Mouse (Mus musculus) thymus, adult 2 months (tissue): ENCODE measurements around the gene Srgap2. TPM values are rescaled to one million over a fixed set of nuclear protein-coding genes. Genes with fewer than 3 reads are reported as not detected.

ENCODE experiments used
- DNase-seq: peaks from one replicate; pipeline ENCODE4 v3.0.0; 2021
- H3K27ac ChIP-seq: fragments of 200-500 bp; 2 replicates; pipeline ENCODE4 v1.5.1; 2012; ENCODE audit warnings: low read length, control low read depth; ENCODE audit not compliant: control insufficient read depth, insufficient read depth
- H3K27me3 ChIP-seq: fragments of 200-500 bp; 2 replicates; pipeline ENCODE4 v1.6.1; 2012; ENCODE audit warnings: mild to moderate bottlenecking, low read length, moderate library complexity, mixed read lengths; ENCODE audit not compliant: control insufficient read depth, insufficient read depth
- H3K36me3 ChIP-seq: fragments of 200-500 bp; 2 replicates; pipeline ENCODE4 v1.6.1; 2012; ENCODE audit warnings: mild to moderate bottlenecking, low read length, moderate library complexity; ENCODE audit not compliant: control insufficient read depth, insufficient read depth
- H3K4me1 ChIP-seq: fragments of 200-500 bp; replicated peaks from 2 replicates; pipeline ENCODE4 v1.6.1; 2012; ENCODE audit warnings: low read length; ENCODE audit not compliant: control insufficient read depth, insufficient read depth
- H3K4me3 ChIP-seq: fragments of 200-500 bp; 2 replicates; pipeline ENCODE4 v1.5.1; 2012; ENCODE audit warnings: mild to moderate bottlenecking, low read length, control low read depth, moderate library complexity; ENCODE audit not compliant: control insufficient read depth, insufficient read depth
- CTCF ChIP-seq: fragments of 200-500 bp; IDR thresholded peaks from 2 replicates; pipeline ENCODE4 v1.5.1; 2012; ENCODE audit warnings: mild to moderate bottlenecking, control low read depth, low read length, moderate library complexity, borderline replicate concordance; ENCODE audit not compliant: control insufficient read depth, poor library complexity, insufficient read depth; ENCODE audit errors: extremely low read depth
- POLR2A ChIP-seq: fragments of 200-500 bp; IDR thresholded peaks from 2 replicates; pipeline ENCODE4 v1.6.1; 2012; ENCODE audit warnings: mild to moderate bottlenecking, low read length, control low read depth, moderate library complexity; ENCODE audit not compliant: control insufficient read depth, poor library complexity, insufficient read depth; ENCODE audit errors: extremely low read depth
- WGBS: fragments of 180-500 bp; shearing (Covaris S2); methylation state at CpG from one replicate; pipeline ENCODE4 v1.1.7; 2018; 5-methylcytosine and 5-hydroxymethylcytosine counted together
- polyA plus RNA-seq: library from polyadenylated mRNA; depleted of rRNA; stranded (reverse); fragments of >200 nt; gene quantifications from 2 replicates; pipeline ENCODE4 v1.2.3, GENCODE M21; 2012

Srgap2 gene
- polyA plus RNA-seq, 1 experiment = 28.3 TPM

GRCm38 (mm10) chr1:131317625-131318024, 209.5 kb downstream of the Srgap2 start:
- H3K27ac ChIP-seq = no peak overlapping the region
- no peak for DNase-seq
- no peaks in the 10 kb centered on the region for H3K27me3 ChIP-seq
- no peak overlapping the region for H3K4me3 ChIP-seq
- no peaks in the 10 kb centered on the region; the same call in 1 of the 2 replicates for H3K4me1 ChIP-seq
- no peak for TF ChIP-seq POLR2A
- no peak for TF ChIP-seq CTCF
- WGBS = 96% methylated on average over 5 of the region's 5 CpGs
- peaks cover 36% of the 10 kb centered on the region for H3K36me3 ChIP-seq

GRCm38 (mm10) chr1:131311284-131311683, 215.9 kb downstream of the Srgap2 start:
- H3K36me3 ChIP-seq = peaks cover 27% of the 10 kb centered on the region
- no peak for DNase-seq
- no peaks in the 10 kb centered on the region; the same call in 1 of the 2 replicates for H3K4me1 ChIP-seq
- no peak overlapping the region for H3K27ac ChIP-seq
- 95% methylated on average over 3 of the region's 3 CpGs for whole genome bisulfite sequencing
- no peak for TF ChIP-seq CTCF
- TF ChIP-seq POLR2A = no peak
- no peaks in the 10 kb centered on the region for H3K27me3 ChIP-seq
- no peak overlapping the region for H3K4me3 ChIP-seq

GRCm38 (mm10) chr1:131310237-131310818, 216.8 kb downstream of the Srgap2 start:
- no peak overlapping the region for H3K27ac ChIP-seq
- TF ChIP-seq POLR2A (no peak), CTCF (no peak)
- 98% methylated on average over 5 of the region's 5 CpGs for WGBS
- no peak overlapping the region for H3K4me3 ChIP-seq
- DNase-seq = no peak
- no peaks in the 10 kb centered on the region; the same call in 1 of the 2 replicates for H3K4me1 ChIP-seq
- H3K27me3 ChIP-seq = no peaks in the 10 kb centered on the region
- H3K36me3 ChIP-seq = peaks cover 18% of the 10 kb centered on the region

- no peaks in the 10 kb centered on the region for H3K27me3 ChIP-seq
- no peak overlapping the region for H3K27ac ChIP-seq
- DNase-seq = no peak
- no peaks in the 10 kb centered on the region for H3K36me3 ChIP-seq
- H3K4me1 ChIP-seq = no peaks in the 10 kb centered on the region
- H3K4me3 ChIP-seq = no peak overlapping the region
- 93% methylated on average over 2 of the region's 2 CpGs for WGBS
- TF ChIP-seq CTCF (no peak), POLR2A (no peak)
These were observed 226.4 kb downstream of the Srgap2 start for GRCm38 (mm10) chr1:131300750-131301149.

GRCm38 (mm10) chr1:131299788-131300187, 227.4 kb downstream of the Srgap2 start:
- 0 out of 2 replicates have a peak, but pooled peaks cover 4% of the 10 kb centered on the region for H3K36me3 ChIP-seq
- no peak overlapping the region for H3K4me3 ChIP-seq
- H3K4me1 ChIP-seq = no peaks in the 10 kb centered on the region
- DNase-seq = no peak
- no peak overlapping the region for H3K27ac ChIP-seq
- H3K27me3 ChIP-seq = no peaks in the 10 kb centered on the region
- TF ChIP-seq CTCF (no peak), POLR2A (no peak)
- WGBS = 97% methylated on average over 6 of the region's 6 CpGs

GRCm38 (mm10) chr1:131299240-131299639, 227.9 kb downstream of the Srgap2 start:
- Histone ChIP-seq H3K27me3 (no peaks in the 10 kb centered on the region), H3K36me3 (0 out of 2 replicates have a peak, but pooled peaks cover 4% of the 10 kb centered on the region), H3K27ac (no peak overlapping the region), H3K4me1 (no peaks in the 10 kb centered on the region), H3K4me3 (no peak overlapping the region)
- DNase-seq = no peak
- 91% methylated on average over 3 of the region's 3 CpGs for WGBS
- TF ChIP-seq CTCF (no peak), POLR2A (no peak)
